In genomic region chrX:104670757-104671549, GRCm38 (mm10) we compare ENCODE assay signal across 8 mouse cellular contexts. TPM values are rescaled to one million over a fixed set of nuclear protein-coding genes. Genes with fewer than 3 reads are reported as not detected.
DNase-seq lines count a peak whose midpoint lies in the region; ATAC-seq lines count a peak whose summit lies in the region.

TSS of gene Zdhhc15 (minus strand) at chrX:104671064.

- H3K36me3 ChIP-seq in forebrain, embryonic 16.5 days (ENCODE audit: control insufficient read depth, insufficient read depth): no peaks in the 10 kb centered on the region
- no peaks in the 10 kb centered on the region for H3K36me3 ChIP-seq in liver, embryonic 16.5 days (ENCODE audit: control insufficient read depth, insufficient read depth)
- H3K36me3 ChIP-seq in neural tube, embryonic 13.5 days: no peaks in the 10 kb centered on the region

- no peaks in the 10 kb centered on the region for H3K9me3 ChIP-seq in forebrain, embryonic 16.5 days (ENCODE audit: control insufficient read depth, low read length)
- H3K9me3 ChIP-seq in liver, embryonic 16.5 days (replicated peaks; ENCODE audit: control insufficient read depth, low read length): no peaks in the 10 kb centered on the region
- no peaks in the 10 kb centered on the region for H3K9me3 ChIP-seq in neural tube, embryonic 13.5 days

- peak within 1 kb of the TSS; percentile 45 for H3K27ac ChIP-seq in forebrain, embryonic 16.5 days (ENCODE audit: low read length)
- no peak within 1 kb of the TSS for H3K27ac ChIP-seq in liver, embryonic 16.5 days (ENCODE audit: low read length)
- peak within 1 kb of the TSS; percentile 24; the same call in 1 of the 2 replicates for H3K27ac ChIP-seq in neural tube, embryonic 13.5 days (replicated peaks)

- DNase-seq in CD4-positive, CD25-positive, alpha-beta regulatory T cell, adult 2 months (ENCODE audit: low read depth, low spot score): peak; percentile 73
- peak; percentile 19 for DNase-seq in c-Kit-negative CD71-positive TER-119-positive erythroid progenitor cells, embryonic 14.5 days (ENCODE audit: low read depth, low spot score)
- DNase-seq in heart, postnatal 25 days (ENCODE audit: low spot score): peak; percentile 18
- peak; percentile 24 for DNase-seq in layer of hippocampus, adult 11-12 months (ENCODE audit: low spot score)
- peak; percentile 12 for DNase-seq in telencephalon, adult 2 months (ENCODE audit: low read depth, low spot score)

- 0 out of 2 replicates have a peak, but pooled peaks cover 2% of the 10 kb centered on the region for H3K4me1 ChIP-seq in forebrain, embryonic 16.5 days (replicated peaks; ENCODE audit: control insufficient read depth, insufficient read depth, low read length)
- no peaks in the 10 kb centered on the region; the same call in 1 of the 2 replicates for H3K4me1 ChIP-seq in liver, embryonic 16.5 days (ENCODE audit: control insufficient read depth, low read depth, low read length)
- H3K4me1 ChIP-seq in neural tube, embryonic 13.5 days (replicated peaks): no peaks in the 10 kb centered on the region; the same call in 1 of the 2 replicates

- H3K27me3 ChIP-seq in forebrain, embryonic 16.5 days (replicated peaks; ENCODE audit: control insufficient read depth, insufficient read depth, low read length): no peaks in the 10 kb centered on the region; the same call in 1 of the 2 replicates
- H3K27me3 ChIP-seq in liver, embryonic 16.5 days (ENCODE audit: control insufficient read depth, insufficient read depth, low read depth, low read length): no peaks in the 10 kb centered on the region; the same call in 1 of the 2 replicates
- H3K27me3 ChIP-seq in neural tube, embryonic 13.5 days: peaks cover 18% of the 10 kb centered on the region

- peak within 1 kb of the TSS; percentile 60 for H3K9ac ChIP-seq in forebrain, embryonic 16.5 days (replicated peaks; ENCODE audit: low read depth, low read length)
- H3K9ac ChIP-seq in liver, embryonic 16.5 days (ENCODE audit: low read depth, low read length): peak within 1 kb of the TSS; percentile 62
- peak within 1 kb of the TSS; percentile 70 for H3K9ac ChIP-seq in neural tube, embryonic 13.5 days

- peak; percentile 97 for ATAC-seq in forebrain, embryonic 16.5 days
- peak; percentile 90 for ATAC-seq in liver, embryonic 16.5 days (ENCODE audit: low read depth)
- ATAC-seq in neural tube, embryonic 13.5 days (ENCODE audit: low read depth): peak; percentile 95

- intact Hi-C loops in heart, postnatal 25 days (cut with DNase I): no loop called here

- H3K4me2 ChIP-seq in forebrain, embryonic 16.5 days (ENCODE audit: low read length): peak within 1 kb of the TSS; percentile 61
- H3K4me2 ChIP-seq in liver, embryonic 16.5 days (ENCODE audit: low read depth, low read length): peak within 1 kb of the TSS; percentile 66
- H3K4me2 ChIP-seq in neural tube, embryonic 13.5 days: peak within 1 kb of the TSS; percentile 61

- peak within 1 kb of the TSS; percentile 56 for H3K4me3 ChIP-seq in forebrain, embryonic 16.5 days (replicated peaks; ENCODE audit: low read length)
- peak within 1 kb of the TSS; percentile 62 for H3K4me3 ChIP-seq in liver, embryonic 16.5 days (ENCODE audit: low read depth, low read length)
- H3K4me3 ChIP-seq in neural tube, embryonic 13.5 days: peak within 1 kb of the TSS; percentile 50

- 38% methylated on average over 14 of the region's 31 CpGs for WGBS in forebrain, embryonic 16.5 days
- 21% methylated on average over 26 of the region's 31 CpGs for WGBS in liver, embryonic 16.5 days (ENCODE audit: insufficient replicate concordance)
- WGBS in neural tube, embryonic 13.5 days: 25% methylated on average over 29 of the region's 31 CpGs

RNA-seq across cellular contexts. Expression of gene Zdhhc15, which starts in this region (rescaled TPM):
- 3.9 and 4.1 TPM in 2 replicates for polyA plus RNA-seq in forebrain, embryonic 16.5 days (2015; fragmentation: Nextera tagmentation; extraction: Ambion mirVana)
- under 1 TPM; 0.67 to 0.78 TPM for total RNA-seq in heart, postnatal 25 days (2021)
- 1.2 and 1.3 TPM in 2 replicates for polyA plus RNA-seq in liver, embryonic 16.5 days (2015; fragmentation: Nextera tagmentation; extraction: Ambion mirVana)
- polyA plus RNA-seq in neural tube, embryonic 13.5 days (2015; fragmentation: Nextera tagmentation; extraction: Ambion mirVana): 5.8 TPM in 2 replicates

Comparison
In these comparisons a context has a peak if more than half of its experiments do, and no peak if none do; other contexts are left out.
1. Peak in DNase-seq in heart, postnatal 25 days; RNA of the gene not detected or under 1 TPM.
2. DNase-seq: peak in every context shown above with its lines; median percentile 73 in CD4-positive, CD25-positive, alpha-beta regulatory T cell, adult 2 months; 24 in layer of hippocampus, adult 11-12 months; 19 in c-Kit-negative CD71-positive TER-119-positive erythroid progenitor cells, embryonic 14.5 days; 18 in heart, postnatal 25 days; 12 in telencephalon, adult 2 months.